Mouse (Mus musculus) liver, embryonic 14.5 days (tissue): ENCODE measurements around the gene Thoc6. TPM values are rescaled to one million over a fixed set of nuclear protein-coding genes. Genes with fewer than 3 reads are reported as not detected.
A peak's percentile ranks its signal among the peaks of the same experiment; 100 is the strongest.

Experiments used
- ATAC-seq: fragments of 200-750 bp; cut with Nextera tagmentation; 2 replicates; pipeline ENCODE4 v1.8.0; 2017; ENCODE audit warnings: moderate number of reproducible peaks, mild to moderate bottlenecking, moderate library complexity; ENCODE audit not compliant: insufficient read depth
- DNase-seq, 3 experiments: peaks; one replicate each; pipeline ENCODE4 v3.0.0-alpha.2; 2012 to 2013; ENCODE audit warnings: low read depth in 3 of 3, low spot score in 3 of 3
- H3K27ac ChIP-seq: fragments of 300-500 bp; sonication (generic); 2 replicates; pipeline ENCODE4 v1.5.1; 2014; ENCODE audit warnings: moderate library complexity, mild to moderate bottlenecking, control low read depth, inconsistent platforms
- H3K27me3 ChIP-seq: fragments of 300-500 bp; sonication (generic); 2 replicates; pipeline ENCODE4 v1.6.1; 2014; ENCODE audit warnings: mild to moderate bottlenecking, low read length, moderate library complexity; ENCODE audit not compliant: control insufficient read depth, insufficient read depth
- H3K36me3 ChIP-seq: fragments of 300-500 bp; sonication (generic); replicated peaks from 2 replicates; pipeline ENCODE4 v1.6.1; 2014; ENCODE audit warnings: low read depth; ENCODE audit not compliant: control insufficient read depth, insufficient read depth
- H3K4me1 ChIP-seq, 2 experiments: fragments of 200-500 bp in 1 of 2; fragments of 300-500 bp in 1 of 2; sonication (generic) in 1 of 2; replicated peaks; 2 replicates each; pipeline ENCODE4 v1.6.1; 2012 to 2014; ENCODE audit warnings: antibody characterized with exemption in 1 of 2, inconsistent platforms in 1 of 2, low read length in 1 of 2; ENCODE audit not compliant: control insufficient read depth in 2 of 2, insufficient read depth in 2 of 2
- H3K4me2 ChIP-seq: fragments of 300-500 bp; sonication (generic); 2 replicates; pipeline ENCODE4 v1.6.1; 2014; ENCODE audit warnings: low read depth, mild to moderate bottlenecking, control low read depth, moderate library complexity
- H3K4me3 ChIP-seq, 2 experiments: fragments of 200-500 bp in 1 of 2; fragments of 300-500 bp in 1 of 2; sonication (generic) in 1 of 2; 2 replicates each; pipeline ENCODE4 v1.5.1; 2012 to 2014; ENCODE audit warnings: low read depth in 2 of 2, low read length in 2 of 2, mild to moderate bottlenecking in 2 of 2, control low read depth in 1 of 2, inconsistent platforms in 1 of 2, moderate library complexity in 1 of 2; ENCODE audit not compliant: insufficient read depth in 1 of 2
- H3K9ac ChIP-seq: fragments of 300-500 bp; sonication (generic); replicated peaks from 2 replicates; pipeline ENCODE4 v1.6.1; 2014; ENCODE audit warnings: mild to moderate bottlenecking, control low read depth, moderate library complexity
- H3K9me3 ChIP-seq: fragments of 300-500 bp; sonication (generic); 2 replicates; pipeline ENCODE4 v1.6.1; 2016; ENCODE audit warnings: low read length, mixed read lengths; ENCODE audit not compliant: control insufficient read depth
- CTCF ChIP-seq: IDR thresholded peaks from 2 replicates; pipeline ENCODE4 v1.5.1; 2016; ENCODE audit warnings: antibody characterized with exemption, low read depth, control low read depth
- EP300 ChIP-seq: IDR thresholded peaks from 2 replicates; pipeline ENCODE4 v1.6.1; 2016; ENCODE audit warnings: antibody characterized with exemption, low read depth
- WGBS: fragments of 180-500 bp; shearing (Covaris S2); extraction: QIAGEN DNeasy Blood & Tissue Kit; methylation state at CpG from one replicate; pipeline ENCODE4 v1.1.7; 2014; ENCODE audit not compliant: insufficient replicate concordance; 5-methylcytosine and 5-hydroxymethylcytosine counted together
- polyA plus RNA-seq, 2 experiments: library from polyadenylated mRNA; depleted of rRNA in 1 of 2; stranded (reverse) in 1 of 2; unstranded in 1 of 2; fragments of >200 nt; fragmentation: Nextera tagmentation in 1 of 2; extraction: Ambion mirVana in 1 of 2; gene quantifications; 2 replicates each; pipeline versions ENCODE4 v1.2.1 to v1.2.3; 2012 to 2014

Thoc6 gene
- polyA plus RNA-seq, 2 experiments = 17.2 to 21.5 TPM

- H3K36me3 ChIP-seq = no peaks in the 10 kb centered on the region
- no peak for TF ChIP-seq CTCF
- TF ChIP-seq EP300 = no peak
Observed at GRCm38 (mm10) chr17:23699131-23700077, 25.7 kb upstream of the Thoc6 start.

GRCm38 (mm10) chr17:23695801-23696200 lies 22.1 kb upstream of the Thoc6 start:
- DNase-seq = no peak
- no peak overlapping the region for H3K9ac ChIP-seq
- no peaks in the 10 kb centered on the region for H3K9me3 ChIP-seq
- TF ChIP-seq CTCF (no peak), EP300 (no peak)
- no peak overlapping the region for H3K4me3 ChIP-seq
- H3K27ac ChIP-seq = no peak overlapping the region
- no peak overlapping the region for H3K4me2 ChIP-seq
- ATAC-seq = no peak
- WGBS = 37% methylated on average over 3 of the region's 3 CpGs
- no peaks in the 10 kb centered on the region for H3K4me1 ChIP-seq
- peaks cover 35% of the 10 kb centered on the region for H3K27me3 ChIP-seq
- no peaks in the 10 kb centered on the region for H3K36me3 ChIP-seq

More at GRCm38 (mm10) chr17:23699131-23700077, 25.7 kb upstream of the Thoc6 start:
- Histone ChIP-seq H3K4me2 (peak overlapping the region; percentile 79), H3K27ac (no peak overlapping the region), H3K4me3 (peak overlapping the region; percentile 41 to 60), H3K9ac (no peak overlapping the region), H3K27me3 (peaks cover 40% of the 10 kb centered on the region), H3K9me3 (no peaks in the 10 kb centered on the region), H3K4me1 (no peaks in the 10 kb centered on the region)
- ATAC-seq (peak; percentile 57), DNase-seq (no peak)
- WGBS = under 1% methylated on average over 100 of the region's 101 CpGs

GRCm38 (mm10) chr17:23694491-23694890 lies 20.8 kb upstream of the Thoc6 start:
- no peak overlapping the region for H3K4me3 ChIP-seq
- H3K27ac ChIP-seq = no peak overlapping the region
- ATAC-seq (no peak), DNase-seq (no peak)
- peaks cover 22% of the 10 kb centered on the region for H3K27me3 ChIP-seq
- TF ChIP-seq EP300 (no peak), CTCF (no peak)
- no peak overlapping the region for H3K9ac ChIP-seq
- no peak overlapping the region for H3K4me2 ChIP-seq
- WGBS = 25% methylated on average over 1 of the region's 1 CpGs
- H3K36me3 ChIP-seq = no peaks in the 10 kb centered on the region
- H3K4me1 ChIP-seq = no peaks in the 10 kb centered on the region
- no peaks in the 10 kb centered on the region for H3K9me3 ChIP-seq

- DNase-seq (no peak), ATAC-seq (no peak)
- no peak within 1 kb of the TSS for H3K4me2 ChIP-seq
- H3K4me3 ChIP-seq = no peak within 1 kb of the TSS
- H3K9ac ChIP-seq = no peak within 1 kb of the TSS
- H3K4me1 ChIP-seq = 0 out of 4 replicates have a peak, but pooled peaks cover 0 to 2% of the 10 kb centered on the region in 2 experiments
- peaks cover 49% of the 10 kb centered on the region for H3K27me3 ChIP-seq
- 26% methylated on average over 15 of the region's 15 CpGs for WGBS
- no peaks in the 10 kb centered on the region for H3K9me3 ChIP-seq
- no peak for TF ChIP-seq EP300
- no peak for TF ChIP-seq CTCF
- no peak within 1 kb of the TSS for H3K27ac ChIP-seq
- H3K36me3 ChIP-seq = no peaks in the 10 kb centered on the region
Observed at GRCm38 (mm10) chr17:23683856-23684672, 10.4 kb upstream of the Thoc6 start, which contains the start of gene Cldn9. Cldn9 (minus strand) TSS chr17:23684026.
